Mouse (Mus musculus) cerebellum, adult 2 months (tissue): Measurements from ENCODE around the gene Tanc1.

Experiments
- CTCF ChIP-seq: fragments of 200-500 bp; IDR thresholded peaks from 2 replicates; pipeline ENCODE4 v1.5.1; 2011; ENCODE audit warnings: low read depth, mild to moderate bottlenecking, control low read depth, low read length, moderate library complexity, borderline replicate concordance; ENCODE audit not compliant: insufficient read depth
- POLR2A ChIP-seq: fragments of 200-500 bp; IDR thresholded peaks from 2 replicates; pipeline ENCODE4 v1.6.1; 2011; ENCODE audit warnings: low read length, control low read depth, borderline replicate concordance; ENCODE audit not compliant: insufficient read depth

GRCm38 (mm10) chr2:59721758-59722157, 109.9 kb downstream of the Tanc1 start:
- no peak for TF ChIP-seq POLR2A
- no peak for TF ChIP-seq CTCF
